Mouse (Mus musculus) adrenal gland, postnatal 25 days (tissue): Measurements from ENCODE around the gene Col4a3bp. TPM values are rescaled to one million over a fixed set of nuclear protein-coding genes. Genes with fewer than 3 reads are reported as not detected.

Experiments used
- total RNA-seq: library from RNA; stranded (reverse); gene quantifications from 2 replicates; pipeline ENCODE4 v1.2.3, GENCODE M21; 2021

The Col4a3bp gene
- total RNA-seq, 1 experiment from 2014 or later = 126 TPM

Other genes starting within 250 kb of the Col4a3bp start
- 16.7 and 20.9 TPM in 2 replicates for gene Poc5, start 154.3 kb upstream of the Col4a3bp start, total RNA-seq
- gene Ankdd1b, start 71.4 kb upstream of the Col4a3bp start, total RNA-seq = 0.95 and 1.2 TPM in 2 replicates
- not detected in 2 replicates for gene Gm17622, start 51.9 kb upstream of the Col4a3bp start, total RNA-seq
- 44.5 and 44.9 TPM in 2 replicates for gene Polk, start within 50 bp of the Col4a3bp start, total RNA-seq
- 218 and 227 TPM in 2 replicates for gene Hmgcr, start 128.3 kb downstream of the Col4a3bp start, total RNA-seq
- gene Ankrd31, start 205.7 kb downstream of the Col4a3bp start, total RNA-seq = not detected in 2 replicates